Mouse (Mus musculus) bone marrow, adult 2 months (tissue): ENCODE measurements around the gene Dnajc21.
"Not testable (repeated sequence)": the region's sequence is repeated elsewhere in the genome, so short reads cannot be mapped to it uniquely, and the experiment has no call there.

Experiments
- CTCF ChIP-seq: fragments of 200-500 bp; IDR thresholded peaks from 2 replicates; pipeline ENCODE4 v1.5.1; 2011; ENCODE audit warnings: low read length, control low read depth; ENCODE audit not compliant: control insufficient read depth, insufficient read depth
- POLR2A ChIP-seq: fragments of 200-500 bp; IDR thresholded peaks from 2 replicates; pipeline ENCODE4 v1.6.1; 2011; ENCODE audit warnings: low read depth, mild to moderate bottlenecking, control low read depth, low read length, borderline replicate concordance; ENCODE audit not compliant: control insufficient read depth

DNA sequence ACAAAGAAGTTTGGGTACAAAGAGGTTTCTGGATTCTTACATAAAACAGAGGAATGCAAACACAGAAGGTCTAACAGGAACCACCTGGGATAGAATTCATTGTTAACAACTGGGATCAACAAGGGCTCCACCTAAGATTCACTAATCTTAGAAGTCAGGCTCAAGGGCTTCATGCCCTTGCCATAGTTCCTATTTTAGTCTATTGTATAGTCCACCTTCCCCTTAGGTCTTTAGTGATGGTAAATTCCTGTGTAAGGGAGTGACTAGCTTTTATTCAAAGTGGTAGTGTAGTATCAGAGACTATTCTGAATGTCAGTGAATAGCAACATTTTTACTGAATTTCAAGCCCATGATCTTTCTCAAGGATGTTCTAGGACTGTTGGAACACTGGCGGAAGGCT is 26.4 kb upstream of the Dnajc21 start:
- TF ChIP-seq CTCF, POLR2A: not testable (repeated sequence)
